Mouse (Mus musculus) ES-Bruce4 (cell line): ENCODE results near the gene Slc22a16.

Experiments used
- CTCF ChIP-seq: IDR thresholded peaks from one replicate; pipeline ENCODE4 v1.8.1; 2011; ENCODE audit warnings: low read depth, low read length
- EP300 ChIP-seq: IDR thresholded peaks from 2 replicates; pipeline ENCODE4 v1.6.1; 2011; ENCODE audit warnings: low read depth, low read length; ENCODE audit not compliant: insufficient read depth
- POLR2A ChIP-seq: IDR thresholded peaks from one replicate; pipeline ENCODE4 v1.8.1; 2011; ENCODE audit warnings: low read length; ENCODE audit not compliant: insufficient read depth

DNA sequence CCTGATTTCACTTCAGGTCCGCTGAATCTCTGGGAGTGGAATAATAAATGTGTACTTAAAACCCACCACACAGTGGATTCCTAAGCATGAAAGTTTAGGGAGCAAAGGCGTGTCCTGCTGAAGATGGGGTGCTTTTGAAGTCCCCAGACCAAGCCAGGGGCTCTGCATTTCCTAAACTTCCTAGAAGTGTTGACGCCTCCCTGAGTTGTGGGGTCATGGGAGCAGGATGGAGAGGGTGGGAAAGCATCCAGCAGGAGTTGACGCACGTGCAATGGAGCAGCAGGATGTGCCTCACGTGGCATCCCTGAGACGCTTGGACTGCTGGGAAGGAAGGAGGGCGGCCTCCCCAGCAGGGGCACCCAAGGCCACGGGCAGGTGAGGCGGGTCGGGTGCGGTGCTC, at the start of gene Slc22a16:
- TF ChIP-seq CTCF (no peak), POLR2A (no peak), EP300 (no peak)
